Mouse (Mus musculus) embryonic fibroblast, embryonic 13.5 days (primary cell): Measurements from ENCODE around the gene Dpp8. TPM values are rescaled to one million over a fixed set of nuclear protein-coding genes. Genes with fewer than 3 reads are reported as not detected.

ENCODE experiments used
- H3K27ac ChIP-seq: 2 replicates; pipeline ENCODE4 v1.5.1; 2012; ENCODE audit warnings: low read length, control low read depth, inconsistent platforms; ENCODE audit not compliant: insufficient read depth
- H3K4me1 ChIP-seq: 2 replicates; pipeline ENCODE4 v1.6.1; 2011; ENCODE audit warnings: low read length; ENCODE audit not compliant: control insufficient read depth, insufficient read depth
- H3K4me3 ChIP-seq: 2 replicates; pipeline ENCODE4 v1.5.1; 2011; ENCODE audit warnings: mild to moderate bottlenecking, control low read depth, low read length; ENCODE audit not compliant: insufficient read depth
- CTCF ChIP-seq: IDR thresholded peaks from 2 replicates; pipeline ENCODE4 v1.5.1; 2011; ENCODE audit warnings: mild to moderate bottlenecking, control low read depth, low read length, moderate library complexity, borderline replicate concordance; ENCODE audit not compliant: insufficient read depth
- POLR2A ChIP-seq: IDR thresholded peaks from 2 replicates; pipeline ENCODE4 v1.6.1; 2011; ENCODE audit warnings: low read depth, mild to moderate bottlenecking, control low read depth, low read length, moderate library complexity
- polyA plus RNA-seq: library from polyadenylated mRNA; stranded (reverse); fragments of >200 nt; gene quantifications from 2 replicates; pipeline ENCODE4 v1.2.4, GENCODE M21; 2011; ENCODE audit warnings: low read depth; ENCODE audit not compliant: missing spikeins, insufficient read length

Gene Dpp8
- polyA plus RNA-seq, 1 experiment, result 98.8 TPM

DNA sequence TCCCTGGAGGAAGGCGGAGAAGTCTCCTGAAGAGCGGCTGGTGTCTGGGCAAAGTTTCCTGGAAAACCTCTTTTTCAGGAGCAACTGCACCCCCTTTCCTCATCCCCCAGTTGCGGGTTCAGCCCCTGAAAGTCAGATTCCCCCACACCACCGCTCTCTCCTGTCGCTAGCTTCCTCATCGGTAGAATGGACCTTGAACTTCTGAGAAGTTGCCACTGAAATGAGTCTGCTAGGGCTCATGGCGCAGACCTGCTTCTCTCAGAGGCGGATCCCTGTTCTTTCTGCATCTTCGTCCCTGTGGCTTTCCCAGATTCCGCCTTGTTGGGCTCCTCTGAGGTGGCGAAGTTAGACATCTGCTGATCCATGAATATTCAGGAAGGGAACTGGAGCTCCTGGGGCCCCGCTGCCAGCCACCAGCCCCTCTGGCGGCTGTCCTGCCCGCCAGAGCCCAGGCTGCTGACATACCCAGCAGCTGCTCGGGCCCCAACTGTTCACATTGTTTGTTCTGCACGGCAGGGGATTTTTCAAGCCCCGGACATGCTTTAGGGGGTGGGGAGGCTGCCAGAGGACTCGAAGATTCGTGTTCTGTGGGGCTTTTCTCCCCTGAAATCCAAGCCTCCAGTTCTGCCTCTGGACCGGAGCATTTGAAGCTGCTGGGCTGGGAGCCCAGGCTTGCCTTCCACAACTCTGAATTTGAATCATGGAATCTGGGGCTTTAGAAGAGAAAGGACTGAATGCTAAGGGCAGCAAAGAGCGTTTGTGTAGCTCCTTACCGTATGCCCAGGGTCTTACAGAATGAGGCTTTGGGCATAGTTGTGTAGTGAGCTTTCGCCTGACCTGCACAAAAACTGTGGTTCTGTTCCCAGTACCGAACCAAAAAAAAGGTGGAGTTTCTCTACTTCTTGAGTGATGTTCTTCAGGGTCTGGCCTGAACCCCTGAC is 77.2 kb downstream of the Dpp8 start:
- no peak overlapping the region for H3K4me3 ChIP-seq
- H3K27ac ChIP-seq, result peak overlapping the region; percentile 71
- TF ChIP-seq CTCF, result no peak
- peak; percentile 28; the same call in 1 of the 2 replicates for TF ChIP-seq POLR2A
- H3K4me1 ChIP-seq, result 0 out of 2 replicates have a peak, but pooled peaks cover 2% of the 10 kb centered on the region

DNA sequence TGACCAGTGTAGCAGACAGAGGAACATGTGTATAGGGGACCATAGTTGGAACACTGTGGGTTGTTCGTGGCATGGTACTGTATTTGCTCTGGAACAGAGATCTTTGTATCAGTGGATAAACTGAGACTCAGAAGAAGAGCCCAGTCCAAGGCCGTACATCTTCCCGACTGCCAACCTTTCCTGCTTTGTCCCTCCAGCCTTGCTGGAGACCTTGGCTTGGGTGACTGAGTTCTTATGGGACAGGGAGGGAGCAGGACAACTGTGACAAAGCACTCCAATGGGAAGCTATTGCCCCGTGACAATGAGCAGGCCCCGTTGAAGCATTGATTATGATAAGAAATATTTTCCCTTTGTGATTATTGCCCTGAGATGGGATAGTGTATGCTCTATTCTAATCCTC is 79.5 kb downstream of the Dpp8 start:
- TF ChIP-seq POLR2A (no peak), CTCF (no peak)

DNA sequence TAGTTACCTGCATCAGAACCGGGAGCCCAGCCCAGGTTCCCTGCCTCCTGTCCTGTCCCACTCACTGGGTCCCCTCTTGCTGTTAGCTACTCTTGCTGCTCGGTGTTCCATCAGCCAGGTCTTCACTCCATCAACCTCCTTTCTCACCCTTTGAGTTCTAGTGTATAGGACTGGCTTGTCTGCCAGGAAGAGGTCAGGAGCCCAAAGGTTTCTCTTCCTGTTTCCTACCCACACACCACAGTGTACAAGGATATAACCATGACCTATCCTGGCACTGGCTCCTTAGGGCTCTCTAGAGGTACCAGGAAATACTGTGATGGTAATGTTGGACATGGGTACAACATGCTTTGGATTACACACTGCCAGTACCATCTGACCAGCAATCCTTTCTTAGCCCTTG is 81.5 kb downstream of the Dpp8 start:
- Histone ChIP-seq H3K4me3 (no peak overlapping the region), H3K4me1 (0 out of 2 replicates have a peak, but pooled peaks cover 2% of the 10 kb centered on the region), H3K27ac (no peak overlapping the region)
- TF ChIP-seq POLR2A (no peak), CTCF (no peak)

More for the DNA sequence above, 79.5 kb downstream of the Dpp8 start:
- Histone ChIP-seq H3K4me3 (no peak overlapping the region), H3K27ac (no peak overlapping the region), H3K4me1 (0 out of 2 replicates have a peak, but pooled peaks cover 2% of the 10 kb centered on the region)

DNA sequence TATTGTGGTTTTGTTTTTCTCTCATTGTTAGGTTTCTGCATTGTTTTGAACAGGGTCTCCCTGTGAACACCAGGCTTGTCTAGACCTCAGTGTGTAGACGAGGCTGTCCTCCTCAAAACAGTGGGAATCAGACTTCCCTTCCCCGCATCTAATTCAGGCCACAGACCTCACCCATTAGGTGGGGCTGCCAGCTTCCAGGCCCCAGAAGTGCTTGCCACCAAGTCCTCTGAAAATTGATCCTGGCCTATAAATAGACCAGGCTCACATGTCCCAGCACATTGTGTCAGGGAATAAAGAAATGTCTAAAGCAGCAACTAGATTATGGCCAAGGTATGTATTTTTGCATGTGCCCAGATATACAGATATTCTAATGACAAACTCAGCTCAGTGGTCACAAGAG is 83.7 kb downstream of the Dpp8 start:
- TF ChIP-seq POLR2A (no peak), CTCF (no peak)

DNA sequence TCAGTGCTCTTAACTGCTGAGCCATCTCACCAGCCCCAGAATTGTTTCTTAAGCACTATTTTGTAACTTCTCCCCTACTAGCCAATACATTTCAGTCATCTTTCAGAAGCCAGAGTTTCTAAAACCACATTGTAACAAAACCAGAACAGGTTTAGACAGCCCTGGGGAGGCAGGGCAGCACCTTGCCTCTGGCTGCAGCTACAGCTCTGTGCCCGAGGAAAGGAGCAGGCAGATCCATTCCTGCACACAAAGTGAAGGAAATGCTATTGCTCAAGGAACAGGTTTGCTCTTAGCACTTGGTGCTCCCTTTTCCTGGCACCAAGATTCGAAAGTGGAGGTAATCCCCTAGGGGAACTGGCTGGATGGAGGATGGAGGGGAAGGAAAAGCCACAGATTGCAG is 85.3 kb downstream of the Dpp8 start:
- TF ChIP-seq CTCF (no peak), POLR2A (no peak)
- Histone ChIP-seq H3K27ac (no peak overlapping the region), H3K4me1 (no peaks in the 10 kb centered on the region), H3K4me3 (no peak overlapping the region)

More for the DNA sequence above, 83.7 kb downstream of the Dpp8 start:
- H3K4me3 ChIP-seq, result no peak overlapping the region
- no peak overlapping the region for H3K27ac ChIP-seq
- no peaks in the 10 kb centered on the region for H3K4me1 ChIP-seq

DNA sequence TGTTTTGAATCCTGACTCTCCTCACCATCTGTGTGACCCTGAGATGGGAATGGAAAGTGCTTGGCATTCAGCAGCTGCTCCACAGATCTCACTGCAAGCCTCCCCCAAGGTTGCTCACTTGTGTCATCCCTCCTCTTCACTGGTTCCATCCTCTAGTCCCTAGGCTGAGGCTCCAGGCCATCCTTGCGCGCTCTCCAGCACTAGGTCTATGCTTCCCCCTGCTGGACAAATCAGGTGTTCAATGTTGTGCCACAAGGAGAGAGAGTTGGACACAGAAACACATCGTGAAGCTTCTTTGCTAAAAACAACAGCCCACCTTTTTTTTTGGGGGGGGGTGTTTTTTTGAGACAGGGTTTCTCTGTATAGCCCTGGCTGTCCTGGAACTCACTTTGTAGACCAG is 88.7 kb downstream of the Dpp8 start:
- no peak overlapping the region for H3K27ac ChIP-seq
- H3K4me1 ChIP-seq, result no peaks in the 10 kb centered on the region
- TF ChIP-seq CTCF, result peak; percentile 91
- no peak for TF ChIP-seq POLR2A
- H3K4me3 ChIP-seq, result no peak overlapping the region

DNA sequence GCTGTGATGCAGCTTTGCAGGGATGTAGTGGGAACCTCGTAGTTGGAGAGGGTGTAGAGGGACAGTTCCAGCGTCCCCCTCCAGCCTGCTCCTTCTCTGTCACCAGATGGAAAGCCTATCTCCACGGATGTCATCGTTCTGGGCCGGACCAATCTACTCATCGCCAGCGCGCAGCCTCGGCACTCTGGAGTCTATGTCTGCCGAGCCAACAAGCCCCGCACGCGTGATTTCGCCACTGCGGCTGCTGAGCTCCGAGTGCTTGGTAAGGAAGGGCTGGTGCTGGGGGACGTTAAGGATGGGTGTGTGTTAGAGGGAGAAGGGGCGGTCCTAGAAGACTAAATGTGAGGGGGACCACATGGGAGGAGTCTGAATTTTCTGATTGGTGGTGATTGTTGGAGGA is 90.3 kb downstream of the Dpp8 start:
- H3K4me1 ChIP-seq, result no peaks in the 10 kb centered on the region
- TF ChIP-seq POLR2A, result no peak
- TF ChIP-seq CTCF, result no peak
- no peak overlapping the region for H3K4me3 ChIP-seq
- no peak overlapping the region for H3K27ac ChIP-seq

DNA sequence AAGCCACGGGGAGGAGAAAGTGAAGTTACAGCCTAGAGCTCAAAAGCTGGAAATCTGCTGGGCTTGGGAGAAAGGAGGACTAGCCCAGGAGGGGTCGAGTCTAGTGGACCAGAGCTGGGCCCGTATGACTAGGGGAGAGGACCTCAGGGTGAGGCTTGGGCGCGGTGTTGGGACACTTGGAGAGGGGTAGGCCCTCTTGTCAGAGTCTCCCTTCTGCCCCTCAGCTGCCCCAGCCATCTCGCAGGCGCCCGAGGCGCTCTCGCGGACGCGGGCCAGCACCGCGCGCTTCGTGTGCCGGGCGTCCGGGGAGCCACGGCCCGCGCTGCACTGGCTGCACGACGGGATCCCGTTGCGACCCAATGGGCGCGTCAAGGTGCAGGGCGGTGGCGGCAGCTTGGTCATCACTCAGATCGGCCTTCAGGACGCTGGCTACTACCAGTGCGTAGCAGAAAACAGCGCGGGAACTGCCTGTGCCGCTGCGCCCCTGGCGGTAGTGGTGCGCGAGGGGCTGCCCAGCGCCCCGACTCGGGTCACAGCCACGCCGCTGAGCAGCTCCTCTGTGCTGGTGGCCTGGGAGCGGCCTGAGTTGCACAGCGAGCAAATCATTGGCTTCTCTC is 91.4 kb downstream of the Dpp8 start:
- no peaks in the 10 kb centered on the region for H3K4me1 ChIP-seq
- no peak overlapping the region for H3K4me3 ChIP-seq

DNA sequence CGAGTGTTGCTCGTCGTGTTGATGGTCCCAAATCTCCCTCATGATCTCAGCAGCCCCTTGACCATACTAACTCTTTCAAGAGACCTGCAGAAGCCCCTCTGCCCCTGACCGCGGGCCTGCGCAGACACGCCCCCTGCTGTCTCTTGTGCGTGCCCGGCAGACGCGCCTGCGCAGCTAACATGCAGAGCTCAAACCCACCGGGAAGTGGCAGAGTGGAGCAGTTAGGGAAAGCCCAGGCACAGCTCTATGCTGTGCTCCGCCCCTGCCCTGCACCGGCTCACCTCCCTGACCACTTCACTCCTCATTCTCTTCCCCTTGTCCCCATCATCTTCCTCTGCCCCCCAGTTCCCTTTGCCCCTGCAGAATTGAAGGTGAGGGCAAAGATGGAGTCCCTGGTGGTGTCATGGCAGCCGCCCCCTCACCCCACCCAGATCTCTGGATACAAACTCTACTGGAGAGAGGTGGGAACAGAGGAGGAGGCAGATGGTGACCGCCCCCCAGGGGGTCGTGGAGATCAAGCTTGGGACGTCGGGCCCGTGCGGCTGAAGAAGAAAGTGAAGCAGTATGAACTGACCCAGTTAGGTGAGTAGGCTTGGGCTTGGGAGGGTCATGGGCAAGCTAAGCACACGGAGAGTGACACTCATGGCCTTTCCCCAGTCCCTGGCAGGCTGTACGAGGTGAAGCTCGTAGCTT is 96.1 kb downstream of the Dpp8 start:
- no peak overlapping the region for H3K4me3 ChIP-seq
- no peak for TF ChIP-seq POLR2A
- TF ChIP-seq CTCF, result 0 out of 2 replicates have a peak, but pooled peaks have one; percentile 24
- no peaks in the 10 kb centered on the region for H3K4me1 ChIP-seq
- H3K27ac ChIP-seq, result no peak overlapping the region

More for the DNA sequence above, 91.4 kb downstream of the Dpp8 start:
- TF ChIP-seq CTCF (peak; percentile 71), POLR2A (no peak)
- no peak overlapping the region for H3K27ac ChIP-seq
